Mouse (Mus musculus): ENCODE data around the gene Ppp1r3e.

Ppp1r3e gene

GRCm38 (mm10) chr14:54876539-54877047 is 757 bp downstream of the Ppp1r3e start:
- DNase-seq, result peak; percentile 93

GRCm38 (mm10) chr14:54875844-54876538 is 1.4 kb downstream of the Ppp1r3e start:
- peak; percentile 56 for DNase-seq

GRCm38 (mm10) chr14:54874165-54874564 is 3.2 kb downstream of the Ppp1r3e start:
- DNase-seq, result no peak

GRCm38 (mm10) chr14:54870861-54871260 is 6.5 kb downstream of the Ppp1r3e start, which contains the start of gene Homez:
Gene Homez, minus strand, starts transcription at chr14:54870961.
- no peak for DNase-seq

- no peak for DNase-seq
These were observed 9.3 kb downstream of the Ppp1r3e start for GRCm38 (mm10) chr14:54868026-54868425.

- DNase-seq, result no peak
These were observed 10.4 kb downstream of the Ppp1r3e start for GRCm38 (mm10) chr14:54866936-54867335.

GRCm38 (mm10) chr14:54866268-54866667 is 11.1 kb downstream of the Ppp1r3e start:
- DNase-seq, result no peak

- DNase-seq, result no peak
These were observed 11.7 kb downstream of the Ppp1r3e start for GRCm38 (mm10) chr14:54865626-54866025.

- DNase-seq, result no peak
These were observed 12.9 kb downstream of the Ppp1r3e start for GRCm38 (mm10) chr14:54864313-54865036.

GRCm38 (mm10) chr14:54863501-54864312 is 13.6 kb downstream of the Ppp1r3e start:
- DNase-seq, result peak; percentile 93

GRCm38 (mm10) chr14:54860511-54860910 is 16.8 kb downstream of the Ppp1r3e start:
- peak; percentile 45 for DNase-seq

GRCm38 (mm10) chr14:54857891-54858290 is 19.5 kb downstream of the Ppp1r3e start:
- no peak for DNase-seq

GRCm38 (mm10) chr14:54856703-54857102 is 20.6 kb downstream of the Ppp1r3e start:
- no peak for DNase-seq

GRCm38 (mm10) chr14:54855726-54856125 is 21.6 kb downstream of the Ppp1r3e start:
- no peak for DNase-seq

GRCm38 (mm10) chr14:54843461-54843860 is 33.9 kb downstream of the Ppp1r3e start:
- no peak for DNase-seq

GRCm38 (mm10) chr14:54823716-54824115 is 53.6 kb downstream of the Ppp1r3e start:
- DNase-seq, result peak; percentile 55

Data from kidney, adult 11 months (tissue).